Mouse (Mus musculus) heart, postnatal 0 days (tissue): ENCODE measurements around the gene Eps8. TPM values are rescaled to one million over a fixed set of nuclear protein-coding genes. Genes with fewer than 3 reads are reported as not detected.

Experiments
- ATAC-seq: fragments of 200-750 bp; cut with Nextera tagmentation; 2 replicates; pipeline ENCODE4 v1.8.0; 2017; ENCODE audit warnings: low read depth, moderate number of reproducible peaks, moderate library complexity; ENCODE audit not compliant: insufficient read depth
- DNase-seq: peaks from one replicate; pipeline ENCODE4 v3.0.0-alpha.2; 2016; ENCODE audit warnings: low spot score
- H3K27ac ChIP-seq: fragments of 300-500 bp; sonication (generic); 2 replicates; pipeline ENCODE4 v1.5.1; 2014; ENCODE audit warnings: low read depth, mild to moderate bottlenecking
- H3K27me3 ChIP-seq: fragments of 300-500 bp; sonication (generic); 2 replicates; pipeline ENCODE4 v1.6.1; 2014; ENCODE audit warnings: low read length, mixed read lengths; ENCODE audit not compliant: control insufficient read depth, insufficient read depth
- H3K36me3 ChIP-seq: fragments of 300-500 bp; sonication (generic); replicated peaks from 2 replicates; pipeline ENCODE4 v1.6.1; 2014; ENCODE audit warnings: low read length, mixed read lengths; ENCODE audit not compliant: control insufficient read depth, insufficient read depth
- H3K4me1 ChIP-seq: fragments of 300-500 bp; sonication (generic); 2 replicates; pipeline ENCODE4 v1.6.1; 2014; ENCODE audit warnings: antibody characterized with exemption; ENCODE audit not compliant: control insufficient read depth, insufficient read depth
- H3K4me2 ChIP-seq: fragments of 300-500 bp; sonication (generic); 2 replicates; pipeline ENCODE4 v1.6.1; 2014; ENCODE audit warnings: low read depth, mild to moderate bottlenecking, low read length, moderate library complexity
- H3K4me3 ChIP-seq: fragments of 300-500 bp; sonication (generic); 2 replicates; pipeline ENCODE4 v1.5.1; 2014; ENCODE audit warnings: low read depth, low read length
- H3K9ac ChIP-seq: fragments of 300-500 bp; sonication (generic); replicated peaks from 2 replicates; pipeline ENCODE4 v1.6.1; 2014; ENCODE audit warnings: low read depth, low read length, mixed read lengths
- H3K9me3 ChIP-seq: fragments of 300-500 bp; sonication (generic); replicated peaks from 2 replicates; pipeline ENCODE4 v1.6.1; 2016; ENCODE audit warnings: low read length; ENCODE audit not compliant: control insufficient read depth
- CTCF ChIP-seq: IDR thresholded peaks from 2 replicates; pipeline ENCODE4 v1.5.1; 2016; ENCODE audit warnings: antibody characterized with exemption, control low read depth, low read depth
- EP300 ChIP-seq: IDR thresholded peaks from 2 replicates; pipeline ENCODE4 v1.6.1; 2016; ENCODE audit warnings: antibody characterized with exemption, low read depth
- WGBS: fragments of 180-500 bp; shearing (Covaris S2); extraction: QIAGEN DNeasy Blood & Tissue Kit; methylation state at CpG from one replicate; pipeline ENCODE4 v1.1.7; 2014; 5-methylcytosine and 5-hydroxymethylcytosine counted together
- polyA plus RNA-seq: library from polyadenylated mRNA; unstranded; fragments of >200 nt; fragmentation: Nextera tagmentation; extraction: Ambion mirVana; gene quantifications from 2 replicates; pipeline ENCODE4 v1.2.1, GENCODE M21; 2015
- total RNA-seq: library from RNA; depleted of rRNA; stranded (reverse); fragments of >200 nt; gene quantifications from 2 replicates; pipeline ENCODE4 v1.2.3, GENCODE M21; 2014; ENCODE audit warnings: low replicate concordance

The Eps8 gene
- total and polyA plus RNA-seq, 2 experiments from 2014 or later = 15.1 to 24.4 TPM

- H3K27me3 ChIP-seq = no peaks in the 10 kb centered on the region
- no peak for TF ChIP-seq CTCF
- no peak for TF ChIP-seq EP300
- no peaks in the 10 kb centered on the region for H3K9me3 ChIP-seq
- H3K27ac ChIP-seq = 0 out of 2 replicates have a peak overlapping the region, but pooled peaks have one; percentile 25
- ATAC-seq (no peak), DNase-seq (no peak)
- H3K9ac ChIP-seq = no peak overlapping the region
- no peak overlapping the region for H3K4me3 ChIP-seq
- H3K4me1 ChIP-seq = peaks cover 11% of the 10 kb centered on the region
- no peaks in the 10 kb centered on the region for H3K36me3 ChIP-seq
- peak overlapping the region; percentile 38 for H3K4me2 ChIP-seq
- WGBS = 18% methylated on average over 10 of the region's 10 CpGs
Observed at GRCm38 (mm10) chr6:137542231-137543152, 112.2 kb downstream of the Eps8 start.

DNA sequence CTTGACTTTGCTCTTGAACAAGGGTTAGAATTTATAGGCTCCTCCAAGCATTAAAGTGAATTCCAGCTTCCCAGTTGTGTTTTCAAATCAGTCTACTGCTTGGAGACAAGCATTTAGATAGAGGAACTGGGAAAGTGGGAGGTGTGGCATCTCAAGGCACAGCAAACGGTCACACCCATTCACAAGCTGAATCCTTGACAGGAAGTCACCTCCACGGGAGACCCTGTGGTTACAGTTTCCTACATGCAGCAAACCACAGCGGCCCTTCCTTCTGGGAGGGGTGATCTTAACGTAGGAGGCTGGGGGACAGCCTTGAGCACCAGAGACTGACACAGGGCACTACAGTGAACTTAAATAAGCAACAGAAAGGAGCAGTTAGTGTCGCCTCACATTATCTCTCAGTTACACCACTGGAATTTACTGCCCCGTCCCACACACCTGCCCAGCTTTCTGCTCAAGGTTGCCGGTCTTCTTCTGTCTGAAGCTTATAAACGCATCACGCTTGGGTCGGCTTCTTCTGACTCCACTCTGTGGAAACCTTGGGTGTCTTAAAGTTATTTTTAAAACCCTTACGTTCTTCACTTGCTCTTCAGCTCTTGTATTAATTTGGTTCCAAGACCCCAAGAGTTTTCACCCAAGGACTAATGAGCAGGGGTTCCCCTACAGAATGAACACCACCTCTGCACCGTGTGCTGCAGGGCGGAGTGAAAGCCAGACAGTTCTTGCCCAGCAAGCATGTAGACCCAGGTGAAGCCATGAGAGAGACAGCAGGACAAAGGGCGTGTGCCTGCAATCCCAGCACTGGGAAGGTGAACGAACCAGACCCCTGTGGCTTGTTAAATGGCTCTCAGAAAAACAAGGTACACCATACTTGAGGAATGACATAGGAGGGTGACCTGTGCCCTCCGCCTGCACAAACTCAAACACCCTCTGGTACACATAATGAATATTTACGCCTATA lies 113.2 kb downstream of the Eps8 start:
- no peaks in the 10 kb centered on the region for H3K9me3 ChIP-seq
- no peak overlapping the region for H3K4me2 ChIP-seq
- 62% methylated on average over 17 of the region's 17 CpGs for WGBS
- H3K27me3 ChIP-seq = no peaks in the 10 kb centered on the region
- H3K36me3 ChIP-seq = no peaks in the 10 kb centered on the region
- H3K4me3 ChIP-seq = no peak overlapping the region
- H3K4me1 ChIP-seq = peaks cover 11% of the 10 kb centered on the region
- H3K9ac ChIP-seq = no peak overlapping the region
- H3K27ac ChIP-seq = no peak overlapping the region
- ATAC-seq = no peak
- TF ChIP-seq EP300 (no peak), CTCF (no peak)
- no peak for DNase-seq

- Histone ChIP-seq H3K4me3 (no peak overlapping the region), H3K4me1 (peaks cover 11% of the 10 kb centered on the region), H3K9me3 (no peaks in the 10 kb centered on the region), H3K27ac (no peak overlapping the region), H3K9ac (no peak overlapping the region), H3K36me3 (peaks cover 3% of the 10 kb centered on the region; the same call in 1 of the 2 replicates), H3K4me2 (no peak overlapping the region), H3K27me3 (no peaks in the 10 kb centered on the region)
- ATAC-seq (no peak), DNase-seq (no peak)
- TF ChIP-seq EP300 (no peak), CTCF (no peak)
- WGBS = 77% methylated on average over 5 of the region's 5 CpGs
Observed at GRCm38 (mm10) chr6:137540800-137541199, 113.9 kb downstream of the Eps8 start.

- peaks cover 4% of the 10 kb centered on the region; the same call in 1 of the 2 replicates for H3K36me3 ChIP-seq
- no peaks in the 10 kb centered on the region for H3K27me3 ChIP-seq
- no peak for ATAC-seq
- peaks cover 11% of the 10 kb centered on the region for H3K4me1 ChIP-seq
- H3K4me3 ChIP-seq = no peak overlapping the region
- WGBS = 87% methylated on average over 6 of the region's 6 CpGs
- no peak overlapping the region for H3K4me2 ChIP-seq
- H3K9me3 ChIP-seq = no peaks in the 10 kb centered on the region
- TF ChIP-seq EP300 (no peak), CTCF (no peak)
- H3K27ac ChIP-seq = no peak overlapping the region
- no peak for DNase-seq
- no peak overlapping the region for H3K9ac ChIP-seq
Observed at GRCm38 (mm10) chr6:137540346-137540745, 114.3 kb downstream of the Eps8 start.

DNA sequence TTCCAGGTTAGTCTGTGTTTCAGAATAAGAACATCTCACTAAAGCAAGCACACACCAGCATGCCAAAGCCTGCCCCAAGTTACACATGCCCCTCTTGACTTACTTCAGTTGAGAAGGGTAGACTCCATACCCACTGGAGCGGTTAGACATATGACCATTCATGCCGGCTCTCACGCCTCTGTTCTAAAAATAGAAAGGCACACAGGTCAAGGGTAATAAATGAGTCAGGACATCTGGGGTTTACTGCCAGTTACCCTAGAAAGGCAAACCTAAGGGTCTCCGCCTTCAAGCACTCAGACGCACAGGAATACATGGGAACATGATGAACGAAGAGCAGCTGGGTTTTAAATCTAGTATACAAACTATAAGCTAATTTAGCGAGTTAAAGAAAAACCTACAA lies 115.5 kb downstream of the Eps8 start:
- 69% methylated on average over 7 of the region's 7 CpGs for WGBS
- ATAC-seq (no peak), DNase-seq (no peak)
- Histone ChIP-seq H3K9ac (no peak overlapping the region), H3K9me3 (no peaks in the 10 kb centered on the region), H3K4me1 (peaks cover 11% of the 10 kb centered on the region), H3K36me3 (peaks cover 4% of the 10 kb centered on the region; the same call in 1 of the 2 replicates), H3K4me2 (no peak overlapping the region), H3K27ac (no peak overlapping the region), H3K27me3 (no peaks in the 10 kb centered on the region), H3K4me3 (no peak overlapping the region)
- TF ChIP-seq CTCF (no peak), EP300 (no peak)
